Mouse (Mus musculus): Measurements from ENCODE around the gene Sparcl1. TPM values are rescaled to one million over a fixed set of nuclear protein-coding genes. Genes with fewer than 3 reads are reported as not detected.
A peak's percentile ranks its signal among the peaks of the same experiment; 100 is the strongest.

The Sparcl1 gene
- 108 and 117 TPM in 2 replicates for polyA plus RNA-seq (2014; fragmentation: Nextera tagmentation; extraction: Ambion mirVana)

GRCm38 (mm10) chr5:104113491-104114172 is at the start of gene Sparcl1:
TSS of gene Sparcl1 (minus strand) at chr5:104113733.
- peak within 1 kb of the TSS; percentile 28 for H3K4me3 ChIP-seq (ENCODE audit: low read depth, low read length)
- ATAC-seq (ENCODE audit: low read depth) = peak; percentile 39; the same call in 1 of the 2 replicates
- H3K4me2 ChIP-seq (ENCODE audit: low read depth, low read length) = peak within 1 kb of the TSS; percentile 48
- H3K9ac ChIP-seq (ENCODE audit: low read depth, low read length) = peak within 1 kb of the TSS; percentile 51
- no peaks in the 10 kb centered on the region for H3K27me3 ChIP-seq (replicated peaks; ENCODE audit: control insufficient read depth, insufficient read depth, low read length)
- peak within 1 kb of the TSS; percentile 78 for H3K27ac ChIP-seq (replicated peaks; ENCODE audit: low read depth, low read length)
- H3K4me1 ChIP-seq (ENCODE audit: control insufficient read depth, insufficient read depth, low read length) = peaks cover 49% of the 10 kb centered on the region
- no peaks in the 10 kb centered on the region for H3K9me3 ChIP-seq (ENCODE audit: control insufficient read depth, low read length)
- WGBS = 19% methylated on average over 15 of the region's 15 CpGs
- peak; percentile 78 for DNase-seq (ENCODE audit: low spot score)
- no peaks in the 10 kb centered on the region for H3K36me3 ChIP-seq (ENCODE audit: control insufficient read depth, insufficient read depth, low read length)

- Histone ChIP-seq H3K9me3 (ENCODE audit: control insufficient read depth, low read length) (no peaks in the 10 kb centered on the region), H3K4me3 (ENCODE audit: low read depth, low read length) (no peak overlapping the region), H3K27me3 (replicated peaks; ENCODE audit: control insufficient read depth, insufficient read depth, low read length) (no peaks in the 10 kb centered on the region), H3K4me2 (ENCODE audit: low read depth, low read length) (no peak overlapping the region), H3K27ac (replicated peaks; ENCODE audit: low read depth, low read length) (no peak overlapping the region), H3K36me3 (ENCODE audit: control insufficient read depth, insufficient read depth, low read length) (no peaks in the 10 kb centered on the region), H3K4me1 (ENCODE audit: control insufficient read depth, insufficient read depth, low read length) (no peaks in the 10 kb centered on the region), H3K9ac (ENCODE audit: low read depth, low read length) (no peak overlapping the region)
- 67% methylated on average over 1 of the region's 1 CpGs for WGBS
- peak; percentile 22 for DNase-seq (ENCODE audit: low spot score)
- ATAC-seq (ENCODE audit: low read depth) = no peak
These were observed 47.9 kb upstream of the Sparcl1 start for GRCm38 (mm10) chr5:104161390-104161789.

DNA sequence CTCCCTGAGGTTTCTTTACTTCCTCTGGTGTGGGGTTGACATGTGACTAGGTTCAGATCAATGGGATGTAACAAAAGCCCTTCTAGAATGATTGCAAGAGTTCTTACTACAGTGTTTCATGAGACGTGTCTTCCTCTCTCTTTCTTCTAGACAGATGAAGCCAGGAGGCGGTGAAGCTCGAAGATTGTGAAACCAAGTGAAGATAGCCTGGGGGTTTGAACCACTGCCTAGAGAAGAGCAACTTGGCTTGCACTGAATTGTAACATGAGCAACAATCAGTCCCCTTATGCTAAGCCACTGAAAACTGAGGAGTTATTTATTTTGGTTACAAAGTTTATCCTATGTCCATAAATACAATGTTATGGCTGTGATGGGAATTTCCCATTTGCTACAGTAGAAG is 47.0 kb upstream of the Sparcl1 start:
- Histone ChIP-seq H3K4me1 (ENCODE audit: control insufficient read depth, insufficient read depth, low read length) (no peaks in the 10 kb centered on the region), H3K27ac (replicated peaks; ENCODE audit: low read depth, low read length) (no peak overlapping the region), H3K4me3 (ENCODE audit: low read depth, low read length) (no peak overlapping the region), H3K4me2 (ENCODE audit: low read depth, low read length) (no peak overlapping the region), H3K36me3 (ENCODE audit: control insufficient read depth, insufficient read depth, low read length) (no peaks in the 10 kb centered on the region), H3K9ac (ENCODE audit: low read depth, low read length) (no peak overlapping the region), H3K27me3 (replicated peaks; ENCODE audit: control insufficient read depth, insufficient read depth, low read length) (no peaks in the 10 kb centered on the region), H3K9me3 (ENCODE audit: control insufficient read depth, low read length) (no peaks in the 10 kb centered on the region)
- WGBS = 71% methylated on average over 3 of the region's 3 CpGs
- DNase-seq (ENCODE audit: low spot score) = no peak
- ATAC-seq (ENCODE audit: low read depth) = no peak

DNA sequence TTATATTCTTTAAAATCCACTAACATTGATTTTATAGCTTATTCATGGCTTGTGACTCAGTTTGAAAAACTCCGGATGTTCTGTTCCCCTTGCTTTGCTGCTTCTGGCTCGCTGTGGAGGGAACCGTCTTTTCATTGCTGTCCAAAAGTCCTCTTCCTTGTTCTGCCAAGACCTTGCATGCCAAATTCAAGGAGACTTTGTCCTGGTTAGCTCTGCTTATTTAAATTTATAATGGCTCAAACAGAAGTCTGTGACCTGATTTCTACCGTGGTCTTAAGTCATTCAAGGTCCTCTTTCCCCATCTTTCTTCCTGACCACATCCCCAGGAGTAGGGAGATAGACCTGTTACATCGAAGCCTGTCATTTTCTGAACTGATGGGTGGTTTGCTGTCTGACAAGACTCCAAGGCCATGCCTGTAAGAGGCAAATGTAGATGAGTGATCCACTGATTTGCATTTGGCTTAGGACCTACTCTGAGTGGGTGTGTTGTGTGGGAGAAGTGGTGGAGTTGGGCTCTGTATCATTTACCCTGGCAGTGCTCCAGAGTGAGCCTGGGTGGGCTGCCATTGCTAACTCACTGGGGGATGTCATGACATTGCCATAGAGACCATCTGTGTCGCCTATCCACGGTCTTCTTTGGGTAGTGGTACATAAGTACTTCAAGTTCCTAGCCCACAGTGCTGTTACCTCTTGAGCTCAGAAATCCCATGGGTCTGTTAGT is 45.0 kb upstream of the Sparcl1 start:
- 74% methylated on average over 7 of the region's 7 CpGs for WGBS
- Histone ChIP-seq H3K36me3 (ENCODE audit: control insufficient read depth, insufficient read depth, low read length) (no peaks in the 10 kb centered on the region), H3K9ac (ENCODE audit: low read depth, low read length) (no peak overlapping the region), H3K4me2 (ENCODE audit: low read depth, low read length) (no peak overlapping the region), H3K4me3 (ENCODE audit: low read depth, low read length) (no peak overlapping the region), H3K27me3 (replicated peaks; ENCODE audit: control insufficient read depth, insufficient read depth, low read length) (no peaks in the 10 kb centered on the region), H3K9me3 (ENCODE audit: control insufficient read depth, low read length) (no peaks in the 10 kb centered on the region), H3K27ac (replicated peaks; ENCODE audit: low read depth, low read length) (no peak overlapping the region), H3K4me1 (ENCODE audit: control insufficient read depth, insufficient read depth, low read length) (no peaks in the 10 kb centered on the region)
- ATAC-seq (ENCODE audit: low read depth) (no peak), DNase-seq (ENCODE audit: low spot score) (peak; percentile 27)

GRCm38 (mm10) chr5:104157701-104158100 is 44.2 kb upstream of the Sparcl1 start:
- peak; percentile 30 for DNase-seq (ENCODE audit: low spot score)

GRCm38 (mm10) chr5:104150196-104150595 is 36.7 kb upstream of the Sparcl1 start:
- Histone ChIP-seq H3K9me3 (ENCODE audit: control insufficient read depth, low read length) (no peaks in the 10 kb centered on the region), H3K4me2 (ENCODE audit: low read depth, low read length) (no peak overlapping the region), H3K27ac (replicated peaks; ENCODE audit: low read depth, low read length) (no peak overlapping the region), H3K36me3 (ENCODE audit: control insufficient read depth, insufficient read depth, low read length) (no peaks in the 10 kb centered on the region), H3K4me1 (ENCODE audit: control insufficient read depth, insufficient read depth, low read length) (no peaks in the 10 kb centered on the region), H3K27me3 (replicated peaks; ENCODE audit: control insufficient read depth, insufficient read depth, low read length) (no peaks in the 10 kb centered on the region), H3K4me3 (ENCODE audit: low read depth, low read length) (no peak overlapping the region), H3K9ac (ENCODE audit: low read depth, low read length) (no peak overlapping the region)
- ATAC-seq (ENCODE audit: low read depth) (no peak), DNase-seq (ENCODE audit: low spot score) (no peak)
- 82% methylated on average over 6 of the region's 6 CpGs for WGBS

More at GRCm38 (mm10) chr5:104157701-104158100, 44.2 kb upstream of the Sparcl1 start:
- Histone ChIP-seq H3K27me3 (replicated peaks; ENCODE audit: control insufficient read depth, insufficient read depth, low read length) (no peaks in the 10 kb centered on the region), H3K9me3 (ENCODE audit: control insufficient read depth, low read length) (no peaks in the 10 kb centered on the region), H3K4me1 (ENCODE audit: control insufficient read depth, insufficient read depth, low read length) (no peaks in the 10 kb centered on the region), H3K9ac (ENCODE audit: low read depth, low read length) (no peak overlapping the region), H3K27ac (replicated peaks; ENCODE audit: low read depth, low read length) (no peak overlapping the region), H3K4me2 (ENCODE audit: low read depth, low read length) (no peak overlapping the region), H3K4me3 (ENCODE audit: low read depth, low read length) (no peak overlapping the region), H3K36me3 (ENCODE audit: control insufficient read depth, insufficient read depth, low read length) (no peaks in the 10 kb centered on the region)
- 84% methylated on average over 7 of the region's 7 CpGs for WGBS
- no peak for ATAC-seq (ENCODE audit: low read depth)

- H3K27ac ChIP-seq (replicated peaks; ENCODE audit: low read depth, low read length) = no peak overlapping the region
- WGBS = 43% methylated on average over 7 of the region's 7 CpGs
- H3K27me3 ChIP-seq (replicated peaks; ENCODE audit: control insufficient read depth, insufficient read depth, low read length) = no peaks in the 10 kb centered on the region
- H3K4me3 ChIP-seq (ENCODE audit: low read depth, low read length) = no peak overlapping the region
- H3K4me1 ChIP-seq (ENCODE audit: control insufficient read depth, insufficient read depth, low read length) = no peaks in the 10 kb centered on the region
- H3K4me2 ChIP-seq (ENCODE audit: low read depth, low read length) = no peak overlapping the region
- no peaks in the 10 kb centered on the region for H3K36me3 ChIP-seq (ENCODE audit: control insufficient read depth, insufficient read depth, low read length)
- H3K9me3 ChIP-seq (ENCODE audit: control insufficient read depth, low read length) = no peaks in the 10 kb centered on the region
- DNase-seq (ENCODE audit: low spot score) (peak; percentile 41), ATAC-seq (ENCODE audit: low read depth) (0 out of 2 replicates have a peak, but pooled peaks have one; percentile 33)
- H3K9ac ChIP-seq (ENCODE audit: low read depth, low read length) = no peak overlapping the region
These were observed 35.8 kb upstream of the Sparcl1 start for GRCm38 (mm10) chr5:104149349-104149748.

- Histone ChIP-seq H3K9ac (ENCODE audit: low read depth, low read length) (no peak overlapping the region), H3K27me3 (replicated peaks; ENCODE audit: control insufficient read depth, insufficient read depth, low read length) (no peaks in the 10 kb centered on the region), H3K9me3 (ENCODE audit: control insufficient read depth, low read length) (no peaks in the 10 kb centered on the region), H3K4me1 (ENCODE audit: control insufficient read depth, insufficient read depth, low read length) (no peaks in the 10 kb centered on the region), H3K4me3 (ENCODE audit: low read depth, low read length) (no peak overlapping the region), H3K4me2 (ENCODE audit: low read depth, low read length) (no peak overlapping the region), H3K36me3 (ENCODE audit: control insufficient read depth, insufficient read depth, low read length) (no peaks in the 10 kb centered on the region), H3K27ac (replicated peaks; ENCODE audit: low read depth, low read length) (no peak overlapping the region)
- DNase-seq (ENCODE audit: low spot score) = no peak
- WGBS = 85% methylated on average over 4 of the region's 4 CpGs
- ATAC-seq (ENCODE audit: low read depth) = no peak
These were observed 30.5 kb upstream of the Sparcl1 start for GRCm38 (mm10) chr5:104144057-104144456.
